Mouse (Mus musculus): Measurements from ENCODE around the gene Pbx4. TPM values are rescaled to one million over a fixed set of nuclear protein-coding genes. Genes with fewer than 3 reads are reported as not detected.

The Pbx4 gene
- polyA plus RNA-seq, 1 experiment from 2014 or later: 47.7 TPM

GRCm38 (mm10) chr8:69822386-69823191, 9.7 kb upstream of the Pbx4 start, which contains the start of gene Lpar2:
Lpar2 (plus strand) TSS chr8:69822429.
- no peaks in the 10 kb centered on the region for H3K27me3 ChIP-seq (replicated peaks; ENCODE audit: control insufficient read depth, insufficient read depth, low read length)
- peak within 1 kb of the TSS; percentile 67; the same call in 1 of the 2 replicates for H3K27ac ChIP-seq (ENCODE audit: low read depth, low read length)
- peaks cover 21% of the 10 kb centered on the region for H3K4me1 ChIP-seq (ENCODE audit: control insufficient read depth, insufficient read depth, low read length)
- peak; percentile 81 for ATAC-seq
- H3K36me3 ChIP-seq (ENCODE audit: control insufficient read depth, insufficient read depth, low read length): peaks cover 29% of the 10 kb centered on the region
- peak within 1 kb of the TSS; percentile 81 for H3K4me2 ChIP-seq (ENCODE audit: low read length)
- H3K9me3 ChIP-seq (replicated peaks; ENCODE audit: control insufficient read depth, low read length): no peaks in the 10 kb centered on the region
- H3K4me3 ChIP-seq (ENCODE audit: low read depth, low read length): peak within 1 kb of the TSS; percentile 58
- under 1% methylated on average over 32 of the region's 35 CpGs for WGBS
- peak; percentile 83 for DNase-seq (ENCODE audit: low spot score)
- peak within 1 kb of the TSS; percentile 69 for H3K9ac ChIP-seq (ENCODE audit: low read length)

DNA sequence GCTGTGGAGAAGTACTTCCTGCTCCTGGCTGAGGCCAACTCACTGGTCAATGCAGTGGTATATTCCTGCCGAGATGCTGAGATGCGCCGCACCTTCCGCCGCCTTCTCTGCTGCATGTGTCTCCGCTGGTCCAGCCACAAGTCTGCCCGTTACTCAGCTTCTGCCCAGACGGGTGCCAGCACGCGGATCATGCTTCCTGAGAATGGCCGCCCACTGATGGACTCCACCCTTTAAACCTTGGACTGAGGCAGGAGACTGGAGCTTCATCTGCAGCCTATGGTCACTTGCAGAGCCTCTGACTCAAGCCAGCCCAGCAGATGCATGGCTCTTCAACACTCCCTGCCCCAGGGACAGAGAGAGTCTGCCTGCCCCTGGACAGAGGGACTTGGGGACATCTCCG, 5.9 kb upstream of the Pbx4 start:
- WGBS: 91% methylated on average over 12 of the region's 12 CpGs
- Histone ChIP-seq H3K4me2 (ENCODE audit: low read length) (no peak overlapping the region), H3K36me3 (ENCODE audit: control insufficient read depth, insufficient read depth, low read length) (peaks cover 32% of the 10 kb centered on the region), H3K27me3 (replicated peaks; ENCODE audit: control insufficient read depth, insufficient read depth, low read length) (no peaks in the 10 kb centered on the region), H3K4me3 (ENCODE audit: low read depth, low read length) (no peak overlapping the region), H3K27ac (ENCODE audit: low read depth, low read length) (no peak overlapping the region), H3K9me3 (replicated peaks; ENCODE audit: control insufficient read depth, low read length) (no peaks in the 10 kb centered on the region), H3K4me1 (ENCODE audit: control insufficient read depth, insufficient read depth, low read length) (peaks cover 21% of the 10 kb centered on the region), H3K9ac (ENCODE audit: low read length) (no peak overlapping the region)
- DNase-seq (ENCODE audit: low spot score): no peak
- no peak for ATAC-seq

GRCm38 (mm10) chr8:69837057-69837682, 4.9 kb downstream of the Pbx4 start:
- H3K4me3 ChIP-seq (ENCODE audit: low read depth, low read length): no peak overlapping the region
- H3K9ac ChIP-seq (ENCODE audit: low read length): no peak overlapping the region
- H3K36me3 ChIP-seq (ENCODE audit: control insufficient read depth, insufficient read depth, low read length): peaks cover 10% of the 10 kb centered on the region; the same call in 1 of the 2 replicates
- H3K27ac ChIP-seq (ENCODE audit: low read depth, low read length): no peak overlapping the region
- H3K9me3 ChIP-seq (replicated peaks; ENCODE audit: control insufficient read depth, low read length): no peaks in the 10 kb centered on the region
- ATAC-seq (no peak), DNase-seq (ENCODE audit: low spot score) (no peak)
- H3K4me1 ChIP-seq (ENCODE audit: control insufficient read depth, insufficient read depth, low read length): no peaks in the 10 kb centered on the region; the same call in 1 of the 2 replicates
- H3K4me2 ChIP-seq (ENCODE audit: low read length): no peak overlapping the region
- H3K27me3 ChIP-seq (replicated peaks; ENCODE audit: control insufficient read depth, insufficient read depth, low read length): no peaks in the 10 kb centered on the region
- 90% methylated on average over 8 of the region's 8 CpGs for WGBS

DNA sequence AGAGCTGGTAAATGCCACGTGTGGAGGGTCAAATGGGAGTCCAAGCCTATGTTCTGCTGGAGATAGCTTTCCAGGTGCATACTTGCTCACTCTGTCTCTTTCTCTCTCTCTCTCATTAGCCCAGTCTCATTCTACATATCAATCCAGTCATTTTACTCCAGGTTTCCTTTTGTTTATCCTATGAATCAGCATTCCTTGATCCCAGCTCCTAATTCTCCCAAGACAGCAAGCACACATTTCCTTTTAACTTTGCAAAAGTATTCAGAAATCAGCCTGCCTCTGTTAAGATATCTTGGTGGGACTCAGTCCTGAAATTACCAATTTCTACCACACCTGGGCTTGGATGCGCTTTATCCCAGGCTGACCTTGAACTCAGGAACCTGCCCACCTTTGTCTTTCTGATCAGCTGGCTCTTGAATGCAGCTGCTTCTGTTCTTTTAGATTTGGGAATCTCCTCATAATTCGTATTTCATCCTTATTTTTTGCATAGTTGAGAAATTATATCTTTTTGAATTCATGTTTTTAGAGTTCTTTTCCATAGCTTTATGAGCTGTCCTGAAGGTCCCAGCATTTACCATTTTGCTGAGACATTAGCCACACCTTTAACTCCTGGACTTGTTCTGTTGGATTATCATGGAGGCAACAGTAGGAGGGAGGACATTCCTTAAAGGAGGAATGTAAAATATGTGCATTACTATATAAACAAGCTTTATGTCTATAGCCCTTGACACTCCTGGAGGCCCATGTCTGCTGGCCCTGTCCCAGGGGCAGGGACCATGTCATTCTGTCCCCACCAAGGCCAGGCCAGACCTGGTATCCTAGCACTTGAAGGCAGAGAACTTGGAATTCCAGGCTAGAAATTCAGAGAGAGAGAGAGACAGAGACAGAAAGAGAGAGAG, 15.1 kb downstream of the Pbx4 start:
- DNase-seq (ENCODE audit: low spot score) (no peak), ATAC-seq (no peak)
- Histone ChIP-seq H3K9ac (ENCODE audit: low read length) (no peak overlapping the region), H3K27ac (ENCODE audit: low read depth, low read length) (no peak overlapping the region), H3K4me3 (ENCODE audit: low read depth, low read length) (no peak overlapping the region), H3K4me1 (ENCODE audit: control insufficient read depth, insufficient read depth, low read length) (no peaks in the 10 kb centered on the region), H3K9me3 (replicated peaks; ENCODE audit: control insufficient read depth, low read length) (no peaks in the 10 kb centered on the region), H3K36me3 (ENCODE audit: control insufficient read depth, insufficient read depth, low read length) (0 out of 2 replicates have a peak, but pooled peaks cover 4% of the 10 kb centered on the region), H3K27me3 (replicated peaks; ENCODE audit: control insufficient read depth, insufficient read depth, low read length) (no peaks in the 10 kb centered on the region), H3K4me2 (ENCODE audit: low read length) (no peak overlapping the region)
- WGBS: 73% methylated on average over 3 of the region's 3 CpGs

DNA sequence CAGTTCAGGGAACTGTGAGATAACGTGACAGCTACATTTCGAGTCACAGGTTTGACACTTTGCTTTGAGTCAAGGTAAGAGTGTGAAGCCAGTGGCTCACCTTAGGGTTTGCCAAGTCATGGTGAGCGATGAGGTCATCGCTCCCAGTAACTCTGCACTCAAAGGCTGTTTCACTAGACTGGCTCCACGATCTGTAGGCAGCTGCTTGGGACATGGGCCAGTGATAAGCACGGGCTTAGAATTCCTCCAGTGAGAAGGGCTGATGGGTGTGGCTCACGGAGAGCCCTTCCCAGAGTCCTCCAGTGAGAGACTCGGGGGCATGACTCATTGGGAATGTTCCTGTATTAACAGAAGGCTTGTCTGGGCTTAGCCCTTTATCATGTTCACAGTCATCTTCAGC, 16.7 kb downstream of the Pbx4 start:
- no peaks in the 10 kb centered on the region for H3K27me3 ChIP-seq (replicated peaks; ENCODE audit: control insufficient read depth, insufficient read depth, low read length)
- no peak overlapping the region for H3K4me3 ChIP-seq (ENCODE audit: low read depth, low read length)
- H3K36me3 ChIP-seq (ENCODE audit: control insufficient read depth, insufficient read depth, low read length): 0 out of 2 replicates have a peak, but pooled peaks cover 4% of the 10 kb centered on the region
- no peaks in the 10 kb centered on the region for H3K4me1 ChIP-seq (ENCODE audit: control insufficient read depth, insufficient read depth, low read length)
- H3K9me3 ChIP-seq (replicated peaks; ENCODE audit: control insufficient read depth, low read length): no peaks in the 10 kb centered on the region
- ATAC-seq (no peak), DNase-seq (ENCODE audit: low spot score) (no peak)
- 91% methylated on average over 8 of the region's 8 CpGs for WGBS
- no peak overlapping the region for H3K4me2 ChIP-seq (ENCODE audit: low read length)
- no peak overlapping the region for H3K9ac ChIP-seq (ENCODE audit: low read length)
- no peak overlapping the region for H3K27ac ChIP-seq (ENCODE audit: low read depth, low read length)

GRCm38 (mm10) chr8:69849899-69850298, 17.6 kb downstream of the Pbx4 start:
- ATAC-seq (no peak), DNase-seq (ENCODE audit: low spot score) (no peak)
- H3K9ac ChIP-seq (ENCODE audit: low read length): no peak overlapping the region
- H3K36me3 ChIP-seq (ENCODE audit: control insufficient read depth, insufficient read depth, low read length): 0 out of 2 replicates have a peak, but pooled peaks cover 4% of the 10 kb centered on the region
- no peaks in the 10 kb centered on the region for H3K27me3 ChIP-seq (replicated peaks; ENCODE audit: control insufficient read depth, insufficient read depth, low read length)
- H3K27ac ChIP-seq (ENCODE audit: low read depth, low read length): no peak overlapping the region
- 57% methylated on average over 3 of the region's 3 CpGs for WGBS
- H3K4me3 ChIP-seq (ENCODE audit: low read depth, low read length): no peak overlapping the region
- H3K9me3 ChIP-seq (replicated peaks; ENCODE audit: control insufficient read depth, low read length): no peaks in the 10 kb centered on the region
- no peaks in the 10 kb centered on the region for H3K4me1 ChIP-seq (ENCODE audit: control insufficient read depth, insufficient read depth, low read length)
- no peak overlapping the region for H3K4me2 ChIP-seq (ENCODE audit: low read length)

DNA sequence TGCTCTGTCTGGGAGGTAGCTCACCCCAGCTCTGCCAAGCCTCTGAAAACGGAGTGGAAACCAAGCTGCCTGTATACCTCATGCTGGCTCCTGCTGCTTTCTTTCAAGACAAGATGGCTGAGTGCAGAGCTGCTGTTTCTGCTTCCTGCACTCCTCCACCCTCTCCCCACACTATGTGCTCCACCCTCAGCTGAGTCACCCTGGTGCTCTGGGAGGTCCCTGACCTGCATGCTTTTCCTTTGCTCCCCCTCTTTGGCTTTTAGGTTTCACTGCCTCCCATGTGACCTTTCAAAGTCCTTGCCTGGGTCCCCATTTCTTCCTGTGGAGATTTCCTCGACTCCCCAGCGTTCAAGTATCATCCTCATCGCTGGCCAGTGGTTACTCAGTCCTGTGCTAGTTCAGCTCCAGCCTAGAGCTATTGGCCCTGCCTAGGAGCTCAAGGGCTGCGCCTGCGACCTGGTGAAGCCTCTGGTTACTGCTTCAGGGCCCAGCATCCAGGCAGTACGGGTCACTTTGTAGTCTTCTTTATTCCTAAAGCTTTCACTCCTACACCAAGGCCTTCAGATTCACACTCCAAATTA, 18.7 kb downstream of the Pbx4 start:
- no peak overlapping the region for H3K27ac ChIP-seq (ENCODE audit: low read depth, low read length)
- no peak overlapping the region for H3K4me3 ChIP-seq (ENCODE audit: low read depth, low read length)
- H3K9me3 ChIP-seq (replicated peaks; ENCODE audit: control insufficient read depth, low read length): no peaks in the 10 kb centered on the region
- ATAC-seq (no peak), DNase-seq (ENCODE audit: low spot score) (no peak)
- no peaks in the 10 kb centered on the region for H3K4me1 ChIP-seq (ENCODE audit: control insufficient read depth, insufficient read depth, low read length)
- H3K27me3 ChIP-seq (replicated peaks; ENCODE audit: control insufficient read depth, insufficient read depth, low read length): no peaks in the 10 kb centered on the region
- 0 out of 2 replicates have a peak, but pooled peaks cover 4% of the 10 kb centered on the region for H3K36me3 ChIP-seq (ENCODE audit: control insufficient read depth, insufficient read depth, low read length)
- WGBS: 86% methylated on average over 7 of the region's 7 CpGs
- no peak overlapping the region for H3K9ac ChIP-seq (ENCODE audit: low read length)
- no peak overlapping the region for H3K4me2 ChIP-seq (ENCODE audit: low read length)

DNA sequence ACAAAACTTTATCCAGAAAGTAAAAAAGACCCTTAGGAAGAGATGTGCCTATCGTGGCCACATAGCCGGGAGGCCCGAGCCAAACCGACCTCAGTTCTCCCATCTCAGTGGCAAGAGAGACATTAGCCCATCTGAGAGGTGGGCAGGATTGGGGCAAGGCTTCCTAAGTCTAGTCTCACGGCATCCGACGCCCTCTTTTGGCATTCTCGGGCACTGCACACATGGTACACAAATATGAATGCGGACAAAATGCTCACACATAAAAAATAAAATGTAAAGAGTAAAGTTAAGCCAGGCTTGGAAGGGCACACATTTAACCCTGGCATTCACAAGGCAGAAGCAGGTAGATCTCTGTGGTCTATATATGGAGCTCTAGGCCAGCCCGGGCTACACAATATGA, 21.6 kb downstream of the Pbx4 start:
- H3K36me3 ChIP-seq (ENCODE audit: control insufficient read depth, insufficient read depth, low read length): 0 out of 2 replicates have a peak, but pooled peaks cover 4% of the 10 kb centered on the region
- H3K4me3 ChIP-seq (ENCODE audit: low read depth, low read length): no peak overlapping the region
- 95% methylated on average over 10 of the region's 10 CpGs for WGBS
- DNase-seq (ENCODE audit: low spot score): no peak
- no peak overlapping the region for H3K27ac ChIP-seq (ENCODE audit: low read depth, low read length)
- no peaks in the 10 kb centered on the region for H3K4me1 ChIP-seq (ENCODE audit: control insufficient read depth, insufficient read depth, low read length)
- no peaks in the 10 kb centered on the region for H3K27me3 ChIP-seq (replicated peaks; ENCODE audit: control insufficient read depth, insufficient read depth, low read length)
- no peak overlapping the region for H3K4me2 ChIP-seq (ENCODE audit: low read length)
- H3K9me3 ChIP-seq (replicated peaks; ENCODE audit: control insufficient read depth, low read length): no peaks in the 10 kb centered on the region
- ATAC-seq: no peak
- H3K9ac ChIP-seq (ENCODE audit: low read length): no peak overlapping the region

All from forebrain, embryonic 14.5 days (tissue).